Mouse (Mus musculus): Measurements from ENCODE around the gene Vmn1r224. TPM values are rescaled to one million over a fixed set of nuclear protein-coding genes. Genes with fewer than 3 reads are reported as not detected.

Gene Vmn1r224
- not detected in 2 replicates for polyA plus RNA-seq (2012; rRNA removed)

DNA sequence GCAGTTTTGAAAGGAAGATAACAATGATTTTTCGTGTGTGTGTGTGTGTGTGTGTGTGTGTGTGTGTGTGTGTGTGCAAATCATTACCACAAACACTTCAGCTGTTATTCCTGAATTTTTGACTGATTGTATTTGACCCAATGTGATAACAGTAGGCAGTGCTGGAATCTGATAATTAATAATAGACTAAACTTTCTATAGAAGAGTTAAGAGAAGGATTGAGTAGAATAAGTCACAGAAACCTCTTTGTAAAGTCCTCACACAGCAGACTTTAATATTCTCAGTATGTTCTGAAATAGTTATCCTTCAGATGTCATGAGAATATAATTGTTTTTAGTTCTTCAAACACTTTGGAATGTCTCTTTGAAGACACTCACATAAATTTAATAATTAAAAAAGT is at the start of gene Vmn1r224:
TSS of gene Vmn1r224 (plus strand) at position 301 of the 400 bp plus-strand sequence.
- WGBS: 6% methylated on average over 1 of the region's 1 CpGs

DNA sequence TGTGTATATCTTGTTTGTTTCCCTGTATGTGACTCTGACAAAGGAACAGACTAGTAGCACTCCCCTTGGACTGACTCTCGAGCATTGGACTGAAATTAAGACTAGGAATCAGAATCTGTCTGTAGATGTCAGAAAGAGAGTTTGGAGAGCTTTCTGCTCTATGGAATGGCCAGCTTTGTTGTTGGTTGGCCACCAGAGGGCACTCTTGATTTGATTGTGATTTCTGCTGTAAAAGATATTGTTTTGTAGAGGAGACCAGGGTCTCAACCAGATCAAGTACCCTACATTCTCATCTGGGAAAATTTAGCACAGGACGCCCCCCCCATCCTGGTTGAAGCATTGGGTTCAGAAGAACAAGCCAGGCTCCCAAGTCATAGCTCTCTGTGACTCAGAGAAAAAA is 14.8 kb upstream of the Vmn1r224 start:
- 37% methylated on average over 2 of the region's 2 CpGs for WGBS

More for the DNA sequence above, at the start of gene Vmn1r224:
- DNase-seq (ENCODE audit: low read depth, low spot score): no peak

DNA sequence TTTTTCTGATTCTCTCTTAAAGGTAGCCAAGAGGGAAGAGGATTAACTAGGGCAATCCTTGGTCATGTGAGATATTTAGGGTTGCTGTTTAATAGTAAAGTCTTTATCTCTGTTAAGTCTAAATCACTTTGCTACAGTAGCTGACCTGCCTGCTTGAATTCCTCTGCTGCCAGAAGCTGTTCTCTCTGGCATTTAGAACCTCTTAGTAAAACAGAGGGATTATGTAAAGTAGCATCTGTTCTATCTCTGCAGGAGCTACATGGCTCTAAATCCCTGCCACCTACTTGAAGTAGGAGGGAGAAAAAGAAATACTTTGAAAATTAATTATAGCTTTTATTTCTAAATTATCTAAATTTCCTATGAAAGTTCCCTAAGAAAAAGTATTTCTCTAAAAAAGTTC is 25.3 kb downstream of the Vmn1r224 start:
- no peak for DNase-seq (ENCODE audit: low read depth, low spot score)

More for the DNA sequence above, 14.8 kb upstream of the Vmn1r224 start:
- DNase-seq (ENCODE audit: low read depth, low spot score): no peak

DNA sequence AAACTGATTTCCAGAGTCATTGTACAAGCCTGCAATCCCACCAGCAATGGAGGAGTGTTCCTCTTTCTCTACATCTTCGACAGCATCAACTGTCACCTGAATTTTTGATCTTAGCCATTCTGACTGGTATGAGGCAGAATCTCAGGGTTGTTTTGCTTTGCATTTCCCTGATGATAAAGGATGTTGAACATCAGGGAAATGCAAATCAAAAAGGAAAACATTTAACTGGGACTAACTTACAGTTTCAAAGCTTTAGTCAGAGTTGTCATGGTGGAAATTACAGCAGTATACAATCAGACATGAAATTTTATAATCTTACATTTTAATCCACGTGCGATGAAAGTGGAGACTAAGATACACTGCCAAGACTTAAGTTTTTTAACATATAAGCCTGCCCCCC is 59.4 kb downstream of the Vmn1r224 start:
- no peak for DNase-seq (ENCODE audit: low read depth, low spot score)
- 62% methylated on average over 3 of the region's 3 CpGs for WGBS

Other genes with a start within 250 kb of the Vmn1r224 start
- not detected in 2 replicates for gene Fpr-rs6, start 231.0 kb upstream of the Vmn1r224 start, polyA plus RNA-seq (2012; rRNA removed)
- gene Vmn2r105, start 179.1 kb upstream of the Vmn1r224 start, polyA plus RNA-seq (2012; rRNA removed): not detected in 2 replicates
- not detected in 2 replicates for gene Vmn2r106, start 128.6 kb upstream of the Vmn1r224 start, polyA plus RNA-seq (2012; rRNA removed)
- gene Vmn2r107, start 68.9 kb upstream of the Vmn1r224 start, polyA plus RNA-seq (2012; rRNA removed): not detected in 2 replicates
- not detected in 2 replicates for gene Vmn2r108, start 67.2 kb downstream of the Vmn1r224 start, polyA plus RNA-seq (2012; rRNA removed)
- not detected in 2 replicates for gene Vmn1r225, start 84.0 kb downstream of the Vmn1r224 start, polyA plus RNA-seq (2012; rRNA removed)
- gene Vmn2r109, start 150.6 kb downstream of the Vmn1r224 start, polyA plus RNA-seq (2012; rRNA removed): not detected in 2 replicates
- not detected in 2 replicates for gene Vmn2r110, start 182.3 kb downstream of the Vmn1r224 start, polyA plus RNA-seq (2012; rRNA removed)
- not detected in 2 replicates for gene Fpr-rs3, start 210.7 kb downstream of the Vmn1r224 start, polyA plus RNA-seq (2012; rRNA removed)

All from large intestine, adult 2 months (tissue).